Mouse (Mus musculus): ENCODE results near the gene Nelfe. TPM values are rescaled to one million over a fixed set of nuclear protein-coding genes. Genes with fewer than 3 reads are reported as not detected.
"Not testable (repeated sequence)": the region's sequence is repeated elsewhere in the genome, so short reads cannot be mapped to it uniquely, and the experiment has no call there.

The Nelfe gene
- polyA plus RNA-seq (2012; rRNA removed): 173 and 180 TPM in 2 replicates

GRCm38 (mm10) chr17:34849722-34850516 is at the start of gene Nelfe, which contains the start of gene Skiv2l:
Nelfe (plus strand) TSS chr17:34850391.
Skiv2l (minus strand) TSS chr17:34850210.
- Histone ChIP-seq H3K4me3 (ENCODE audit: control insufficient read depth, low read depth, low read length) (peak within 1 kb of the TSS; percentile 88), H3K27me3 (ENCODE audit: control insufficient read depth, insufficient read depth, low read length) (no peaks in the 10 kb centered on the region), H3K36me3 (ENCODE audit: control insufficient read depth, insufficient read depth, low read length) (peaks cover 2% of the 10 kb centered on the region; the same call in 1 of the 2 replicates), H3K4me1 (ENCODE audit: control insufficient read depth, insufficient read depth, low read length) (peaks cover 3% of the 10 kb centered on the region), H3K27ac (ENCODE audit: control insufficient read depth, insufficient read depth, low read depth, low read length) (peak within 1 kb of the TSS; percentile 85)
- TF ChIP-seq CTCF (IDR thresholded peaks at IDR 0.05; ENCODE audit: control insufficient read depth, insufficient read depth, insufficient replicate concordance, low read depth, low read length): no peak
- TF ChIP-seq POLR2A (IDR thresholded peaks at IDR 0.05; ENCODE audit: control insufficient read depth, low read depth, low read length): 0 out of 2 replicates have a peak, but pooled peaks have one; percentile 15

- not testable (repeated sequence) for H3K4me3 ChIP-seq (ENCODE audit: control insufficient read depth, low read depth, low read length); H3K27me3 ChIP-seq (ENCODE audit: control insufficient read depth, insufficient read depth, low read length); H3K36me3 ChIP-seq (ENCODE audit: control insufficient read depth, insufficient read depth, low read length); H3K27ac ChIP-seq (ENCODE audit: control insufficient read depth, insufficient read depth, low read depth, low read length); H3K4me1 ChIP-seq (ENCODE audit: control insufficient read depth, insufficient read depth, low read length)
These were observed 49.3 kb upstream of the Nelfe start for GRCm38 (mm10) chr17:34800781-34801305.

GRCm38 (mm10) chr17:34802756-34803155 is 47.4 kb upstream of the Nelfe start:
- H3K27ac ChIP-seq (ENCODE audit: control insufficient read depth, insufficient read depth, low read depth, low read length); H3K36me3 ChIP-seq (ENCODE audit: control insufficient read depth, insufficient read depth, low read length); H3K27me3 ChIP-seq (ENCODE audit: control insufficient read depth, insufficient read depth, low read length); H3K4me1 ChIP-seq (ENCODE audit: control insufficient read depth, insufficient read depth, low read length); H3K4me3 ChIP-seq (ENCODE audit: control insufficient read depth, low read depth, low read length): not testable (repeated sequence)

- H3K4me1 ChIP-seq (ENCODE audit: control insufficient read depth, insufficient read depth, low read length); H3K27me3 ChIP-seq (ENCODE audit: control insufficient read depth, insufficient read depth, low read length); H3K4me3 ChIP-seq (ENCODE audit: control insufficient read depth, low read depth, low read length); H3K27ac ChIP-seq (ENCODE audit: control insufficient read depth, insufficient read depth, low read depth, low read length); H3K36me3 ChIP-seq (ENCODE audit: control insufficient read depth, insufficient read depth, low read length): not testable (repeated sequence)
These were observed 46.8 kb upstream of the Nelfe start for GRCm38 (mm10) chr17:34803367-34803766.

- not testable (repeated sequence) for H3K27me3 ChIP-seq (ENCODE audit: control insufficient read depth, insufficient read depth, low read length); H3K4me3 ChIP-seq (ENCODE audit: control insufficient read depth, low read depth, low read length); H3K36me3 ChIP-seq (ENCODE audit: control insufficient read depth, insufficient read depth, low read length); H3K4me1 ChIP-seq (ENCODE audit: control insufficient read depth, insufficient read depth, low read length); H3K27ac ChIP-seq (ENCODE audit: control insufficient read depth, insufficient read depth, low read depth, low read length)
These were observed 45.9 kb upstream of the Nelfe start, which contains the start of gene Cyp21a1 for GRCm38 (mm10) chr17:34804301-34804700. Cyp21a1 (minus strand) TSS chr17:34804561.

GRCm38 (mm10) chr17:34804871-34805562 is 45.2 kb upstream of the Nelfe start:
- TF ChIP-seq CTCF (IDR thresholded peaks at IDR 0.05; ENCODE audit: control insufficient read depth, insufficient read depth, insufficient replicate concordance, low read depth, low read length) (peak; percentile 54; the same call in 1 of the 2 replicates), POLR2A (IDR thresholded peaks at IDR 0.05; ENCODE audit: control insufficient read depth, low read depth, low read length) (no peak)
- H3K4me1 ChIP-seq (ENCODE audit: control insufficient read depth, insufficient read depth, low read length): no peaks in the 10 kb centered on the region

GRCm38 (mm10) chr17:34807176-34807575 is 43.0 kb upstream of the Nelfe start:
- Histone ChIP-seq H3K4me3 (ENCODE audit: control insufficient read depth, low read depth, low read length) (no peak overlapping the region), H3K36me3 (ENCODE audit: control insufficient read depth, insufficient read depth, low read length) (no peaks in the 10 kb centered on the region), H3K27me3 (ENCODE audit: control insufficient read depth, insufficient read depth, low read length) (no peaks in the 10 kb centered on the region), H3K27ac (ENCODE audit: control insufficient read depth, insufficient read depth, low read depth, low read length) (no peak overlapping the region), H3K4me1 (ENCODE audit: control insufficient read depth, insufficient read depth, low read length) (no peaks in the 10 kb centered on the region)
- TF ChIP-seq CTCF (IDR thresholded peaks at IDR 0.05; ENCODE audit: control insufficient read depth, insufficient read depth, insufficient replicate concordance, low read depth, low read length) (no peak), POLR2A (IDR thresholded peaks at IDR 0.05; ENCODE audit: control insufficient read depth, low read depth, low read length) (no peak)

More at GRCm38 (mm10) chr17:34804871-34805562, 45.2 kb upstream of the Nelfe start:
- Histone ChIP-seq H3K27me3 (ENCODE audit: control insufficient read depth, insufficient read depth, low read length) (no peaks in the 10 kb centered on the region), H3K36me3 (ENCODE audit: control insufficient read depth, insufficient read depth, low read length) (no peaks in the 10 kb centered on the region), H3K4me3 (ENCODE audit: control insufficient read depth, low read depth, low read length) (no peak overlapping the region), H3K27ac (ENCODE audit: control insufficient read depth, insufficient read depth, low read depth, low read length) (no peak overlapping the region)
